Mouse (Mus musculus) bone marrow, adult 2 months (tissue): ENCODE data around the gene Gfi1b.

ENCODE experiments used
- CTCF ChIP-seq: fragments of 200-500 bp; IDR thresholded peaks from 2 replicates; pipeline ENCODE4 v1.5.1; 2011; ENCODE audit warnings: low read length, control low read depth; ENCODE audit not compliant: control insufficient read depth, insufficient read depth
- POLR2A ChIP-seq: fragments of 200-500 bp; IDR thresholded peaks from 2 replicates; pipeline ENCODE4 v1.6.1; 2011; ENCODE audit warnings: low read depth, mild to moderate bottlenecking, control low read depth, low read length, borderline replicate concordance; ENCODE audit not compliant: control insufficient read depth

GRCm38 (mm10) chr2:28628053-28628452 lies 6.3 kb upstream of the Gfi1b start:
- no peak for TF ChIP-seq CTCF
- TF ChIP-seq POLR2A, result no peak
